Mouse (Mus musculus): ENCODE data around the gene Memo1. TPM values are rescaled to one million over a fixed set of nuclear protein-coding genes. Genes with fewer than 3 reads are reported as not detected.

The Memo1 gene
- total RNA-seq, 2 experiments from 2014 or later = 39.6 to 48.5 TPM

DNA sequence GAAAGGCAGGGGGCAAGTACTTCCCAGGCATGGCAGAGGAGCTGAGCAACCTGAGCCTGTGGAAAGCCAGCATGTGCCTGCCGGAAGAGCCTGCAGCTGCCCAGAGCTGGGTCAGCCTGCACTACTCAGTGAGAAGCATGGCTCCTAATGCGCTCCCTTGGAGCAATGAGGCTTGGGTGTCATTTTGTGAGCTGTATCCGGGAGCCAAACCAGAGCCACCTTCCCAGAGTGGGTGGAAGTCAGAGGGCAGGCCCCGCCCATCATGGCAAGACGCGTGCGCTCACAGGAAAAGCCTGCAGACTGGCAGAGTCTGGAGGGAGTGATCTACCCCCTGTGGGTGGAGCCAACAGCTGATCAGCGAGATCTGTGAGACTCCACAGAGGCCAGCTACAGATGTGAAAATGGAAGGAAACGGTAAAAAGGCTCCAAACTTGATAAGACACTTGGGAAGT is 135.9 kb downstream of the Memo1 start:
- DNase-seq (ENCODE audit: extremely low spot score in 1 of 2, low spot score in 1 of 2) = no peak

DNA sequence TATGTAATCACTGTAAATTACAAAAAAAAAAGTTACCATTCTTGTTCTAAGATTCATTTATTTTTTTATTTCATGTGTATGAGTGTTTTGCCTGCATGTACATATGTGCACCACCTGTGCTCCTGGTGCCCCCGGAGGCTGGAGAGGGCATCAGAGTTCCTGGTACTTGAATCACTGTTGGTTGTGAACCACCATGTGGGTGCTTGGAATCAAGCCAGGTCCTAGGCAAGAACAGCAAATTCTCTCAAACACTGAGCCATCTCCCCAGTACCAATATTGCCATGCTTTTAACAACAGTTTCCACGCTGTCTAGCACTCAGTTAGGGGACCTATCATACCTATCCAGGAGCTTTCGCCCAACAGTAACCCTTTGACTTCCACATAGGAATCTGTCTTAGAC is 137.2 kb downstream of the Memo1 start:
- no peak for DNase-seq (ENCODE audit: extremely low spot score in 1 of 2, low spot score in 1 of 2)

Other genes with a start within 250 kb of the Memo1 start
- gene Srd5a2, start 247.6 kb downstream of the Memo1 start, total RNA-seq (2021) = not detected
- 10 to 100 TPM; 49.7 to 51.6 TPM for gene Dpy30, start 28.4 kb upstream of the Memo1 start, total RNA-seq (2021)
- gene Spast, start 43.5 kb upstream of the Memo1 start, total RNA-seq (2021) = 10 to 100 TPM; 57.4 to 61.0 TPM
- 10 to 100 TPM; 16.3 to 17.8 TPM for gene Slc30a6, start 100.1 kb upstream of the Memo1 start, total RNA-seq (2021)
- under 1 TPM; 0.07 to 0.14 TPM for gene Nlrc4, start 163.6 kb upstream of the Memo1 start, total RNA-seq (2021)
- 10 to 100 TPM; 81.4 to 84.5 TPM for gene Yipf4, start 194.0 kb upstream of the Memo1 start, total RNA-seq (2021)
- gene Birc6, start 232.8 kb upstream of the Memo1 start, total RNA-seq (2021) = 100 to 1,000 TPM; 104 to 133 TPM

Data from layer of hippocampus, postnatal 25 days (tissue).